Mouse (Mus musculus): ENCODE data around the gene Clip3. TPM values are rescaled to one million over a fixed set of nuclear protein-coding genes. Genes with fewer than 3 reads are reported as not detected.
A peak's percentile ranks its signal among the peaks of the same experiment; 100 is the strongest.

Clip3 gene
- polyA plus RNA-seq, 1 experiment from 2014 or later = 4.3 TPM

DNA sequence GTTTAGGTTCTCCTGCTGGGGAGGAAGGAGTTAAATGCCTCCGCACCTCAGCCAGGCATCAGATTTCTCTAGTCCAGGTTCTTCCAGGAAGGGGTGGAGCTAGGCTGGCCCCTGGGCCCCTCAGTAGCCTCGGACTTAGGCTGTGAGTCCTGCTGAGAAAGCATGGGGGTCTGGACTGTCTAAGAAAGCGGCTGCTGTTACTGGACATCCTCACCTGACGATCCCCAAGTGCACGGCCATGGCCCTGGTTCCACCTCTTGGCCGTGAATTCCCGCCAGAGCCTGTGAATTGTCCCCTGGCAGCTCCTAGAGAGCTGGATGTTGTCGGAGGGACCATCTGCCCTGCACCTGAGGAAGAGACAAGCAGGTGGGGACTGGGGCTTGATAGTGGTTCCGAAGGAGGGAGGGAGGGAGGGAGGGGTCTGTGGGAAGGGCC, 23.2 kb downstream of the Clip3 start, which contains the start of gene Syne4:
Gene Syne4, plus strand, starts transcription at position 87 of the 435 bp plus-strand sequence.
- H3K4me1 ChIP-seq (ENCODE audit: insufficient read depth, low read depth, low read length) = no peaks in the 10 kb centered on the region
- no peaks in the 10 kb centered on the region for H3K27me3 ChIP-seq (replicated peaks; ENCODE audit: insufficient read depth, low read length)
- H3K4me2 ChIP-seq (replicated peaks; ENCODE audit: low read depth, low read length) = peak within 1 kb of the TSS; percentile 22
- TF ChIP-seq CTCF (IDR thresholded peaks at IDR 0.05) (no peak), EP300 (IDR thresholded peaks at IDR 0.05) (no peak)
- peak within 1 kb of the TSS; percentile 14; the same call in 1 of the 2 replicates for H3K4me3 ChIP-seq (ENCODE audit: low read depth, low read length)
- H3K9me3 ChIP-seq (ENCODE audit: low read length) = no peaks in the 10 kb centered on the region
- peak; percentile 44; the same call in 1 of the 2 replicates for ATAC-seq
- H3K27ac ChIP-seq (ENCODE audit: low read length) = no peak within 1 kb of the TSS
- H3K9ac ChIP-seq (replicated peaks; ENCODE audit: low read depth) = no peak within 1 kb of the TSS
- H3K36me3 ChIP-seq (ENCODE audit: insufficient read depth, low read length) = no peaks in the 10 kb centered on the region
- DNase-seq (ENCODE audit: low spot score) = peak; percentile 45
- WGBS = 3% methylated on average over 9 of the region's 9 CpGs

DNA sequence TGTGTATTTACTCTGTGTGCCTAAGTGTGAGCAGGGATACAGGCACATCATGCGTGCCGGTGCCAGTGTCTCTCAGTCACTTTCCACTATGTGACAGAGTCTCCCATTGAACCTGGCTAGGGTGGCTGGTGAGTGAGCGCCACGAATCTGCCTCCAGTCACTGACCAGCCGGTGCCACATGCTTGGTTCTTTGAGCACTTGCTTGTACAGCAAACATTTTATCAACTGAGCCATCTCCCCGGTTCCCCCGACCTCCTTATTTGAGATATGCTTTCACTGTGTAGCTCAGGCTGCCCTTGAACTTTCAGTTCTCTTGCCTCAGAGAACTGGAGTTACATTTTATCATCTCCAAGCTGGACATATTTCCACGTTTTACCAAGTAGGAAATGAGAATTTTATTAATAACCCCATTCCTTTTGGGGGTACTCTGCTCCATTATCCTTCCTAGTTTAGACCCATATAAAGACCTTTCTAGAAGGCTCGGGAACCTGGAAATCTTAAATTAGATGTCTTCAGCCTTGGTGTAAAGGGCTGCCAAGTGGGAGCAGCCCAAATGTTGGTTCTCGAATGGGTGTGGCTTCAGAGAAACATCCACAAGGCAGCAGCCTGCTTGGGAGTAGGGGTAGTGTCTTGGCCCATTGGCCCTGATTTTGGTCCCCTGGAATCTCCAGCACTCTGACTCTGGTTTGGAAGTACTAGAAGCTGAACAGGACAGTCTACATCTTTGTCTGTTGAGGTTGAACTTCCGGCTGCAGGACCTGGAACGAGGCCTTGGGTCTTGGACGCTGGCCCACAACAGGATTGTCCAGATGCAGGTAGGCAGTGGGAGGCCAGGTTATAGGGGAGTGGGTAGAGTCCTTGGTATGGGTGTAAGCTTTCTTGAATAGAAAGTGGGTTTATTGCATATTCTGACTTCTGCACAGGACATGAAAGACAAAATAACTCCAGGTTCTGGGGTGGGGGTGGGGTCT, 24.3 kb downstream of the Clip3 start:
- H3K9ac ChIP-seq (replicated peaks; ENCODE audit: low read depth) = no peak overlapping the region
- H3K36me3 ChIP-seq (ENCODE audit: insufficient read depth, low read length) = no peaks in the 10 kb centered on the region
- H3K9me3 ChIP-seq (ENCODE audit: low read length) = no peaks in the 10 kb centered on the region
- H3K4me2 ChIP-seq (replicated peaks; ENCODE audit: low read depth, low read length) = no peak overlapping the region
- DNase-seq (ENCODE audit: low spot score) = no peak
- ATAC-seq = no peak
- H3K27ac ChIP-seq (ENCODE audit: low read length) = no peak overlapping the region
- no peaks in the 10 kb centered on the region for H3K27me3 ChIP-seq (replicated peaks; ENCODE audit: insufficient read depth, low read length)
- no peaks in the 10 kb centered on the region for H3K4me1 ChIP-seq (ENCODE audit: insufficient read depth, low read depth, low read length)
- TF ChIP-seq CTCF (IDR thresholded peaks at IDR 0.05) (no peak), EP300 (IDR thresholded peaks at IDR 0.05) (no peak)
- H3K4me3 ChIP-seq (ENCODE audit: low read depth, low read length) = no peak overlapping the region
- WGBS = 55% methylated on average over 13 of the region's 13 CpGs

DNA sequence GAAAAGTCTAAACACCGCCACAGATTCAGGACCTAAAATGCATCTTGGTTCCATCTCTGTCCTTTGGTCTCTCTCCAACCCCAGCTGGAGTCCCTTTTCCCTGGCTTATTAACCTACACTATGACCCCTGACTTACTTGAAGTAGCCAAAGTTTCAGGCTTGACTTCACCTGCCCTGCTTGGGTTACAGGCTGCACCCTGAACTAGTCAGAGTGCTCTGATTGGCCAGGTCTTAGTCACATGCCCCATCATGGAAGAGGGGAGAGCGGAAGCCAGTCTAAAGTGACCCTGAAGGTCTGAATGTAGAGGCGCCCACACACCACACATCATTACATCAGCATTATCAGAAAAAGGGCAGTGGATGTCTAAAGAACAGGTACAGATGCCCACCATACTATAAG, 26.6 kb downstream of the Clip3 start:
- ATAC-seq (no peak), DNase-seq (ENCODE audit: low spot score) (no peak)
- no peak for TF ChIP-seq CTCF (IDR thresholded peaks at IDR 0.05)
- no peak for TF ChIP-seq EP300 (IDR thresholded peaks at IDR 0.05)
- Histone ChIP-seq H3K27me3 (replicated peaks; ENCODE audit: insufficient read depth, low read length) (no peaks in the 10 kb centered on the region), H3K4me3 (ENCODE audit: low read depth, low read length) (no peak overlapping the region), H3K4me2 (replicated peaks; ENCODE audit: low read depth, low read length) (no peak overlapping the region), H3K4me1 (ENCODE audit: insufficient read depth, low read depth, low read length) (no peaks in the 10 kb centered on the region), H3K9ac (replicated peaks; ENCODE audit: low read depth) (no peak overlapping the region), H3K36me3 (ENCODE audit: insufficient read depth, low read length) (no peaks in the 10 kb centered on the region), H3K9me3 (ENCODE audit: low read length) (no peaks in the 10 kb centered on the region), H3K27ac (ENCODE audit: low read length) (no peak overlapping the region)
- WGBS = 89% methylated on average over 3 of the region's 3 CpGs

DNA sequence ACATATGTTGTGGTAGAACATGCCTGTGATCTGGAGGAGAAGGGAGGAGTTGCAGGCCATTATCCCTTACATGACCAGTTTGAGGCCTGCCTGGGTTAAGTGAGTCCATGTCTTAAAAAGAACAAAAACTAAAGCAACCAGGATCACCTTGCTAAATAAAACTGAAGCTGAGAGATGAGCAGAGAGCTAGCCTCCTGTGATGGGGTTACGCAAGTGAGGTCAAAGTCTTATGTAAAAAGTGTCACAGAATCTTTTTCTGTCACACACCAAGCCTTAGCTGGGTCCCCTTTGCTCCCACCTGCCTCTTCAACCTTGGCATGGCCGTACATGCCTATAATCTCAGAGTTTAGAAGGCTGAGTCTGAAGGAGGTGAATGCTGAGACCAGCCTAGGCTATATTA, 29.4 kb downstream of the Clip3 start:
- no peaks in the 10 kb centered on the region for H3K4me1 ChIP-seq (ENCODE audit: insufficient read depth, low read depth, low read length)
- H3K4me2 ChIP-seq (replicated peaks; ENCODE audit: low read depth, low read length) = peak overlapping the region; percentile 82
- peak overlapping the region; percentile 63; the same call in 1 of the 2 replicates for H3K4me3 ChIP-seq (ENCODE audit: low read depth, low read length)
- TF ChIP-seq EP300 (IDR thresholded peaks at IDR 0.05) (no peak), CTCF (IDR thresholded peaks at IDR 0.05) (no peak)
- no peaks in the 10 kb centered on the region for H3K27me3 ChIP-seq (replicated peaks; ENCODE audit: insufficient read depth, low read length)
- H3K27ac ChIP-seq (ENCODE audit: low read length) = no peak overlapping the region
- no peaks in the 10 kb centered on the region; the same call in 1 of the 2 replicates for H3K9me3 ChIP-seq (ENCODE audit: low read length)
- H3K36me3 ChIP-seq (ENCODE audit: insufficient read depth, low read length) = no peaks in the 10 kb centered on the region
- no peak for ATAC-seq
- no peak for DNase-seq (ENCODE audit: low spot score)
- 79% methylated on average over 2 of the region's 2 CpGs for WGBS
- no peak overlapping the region for H3K9ac ChIP-seq (replicated peaks; ENCODE audit: low read depth)

DNA sequence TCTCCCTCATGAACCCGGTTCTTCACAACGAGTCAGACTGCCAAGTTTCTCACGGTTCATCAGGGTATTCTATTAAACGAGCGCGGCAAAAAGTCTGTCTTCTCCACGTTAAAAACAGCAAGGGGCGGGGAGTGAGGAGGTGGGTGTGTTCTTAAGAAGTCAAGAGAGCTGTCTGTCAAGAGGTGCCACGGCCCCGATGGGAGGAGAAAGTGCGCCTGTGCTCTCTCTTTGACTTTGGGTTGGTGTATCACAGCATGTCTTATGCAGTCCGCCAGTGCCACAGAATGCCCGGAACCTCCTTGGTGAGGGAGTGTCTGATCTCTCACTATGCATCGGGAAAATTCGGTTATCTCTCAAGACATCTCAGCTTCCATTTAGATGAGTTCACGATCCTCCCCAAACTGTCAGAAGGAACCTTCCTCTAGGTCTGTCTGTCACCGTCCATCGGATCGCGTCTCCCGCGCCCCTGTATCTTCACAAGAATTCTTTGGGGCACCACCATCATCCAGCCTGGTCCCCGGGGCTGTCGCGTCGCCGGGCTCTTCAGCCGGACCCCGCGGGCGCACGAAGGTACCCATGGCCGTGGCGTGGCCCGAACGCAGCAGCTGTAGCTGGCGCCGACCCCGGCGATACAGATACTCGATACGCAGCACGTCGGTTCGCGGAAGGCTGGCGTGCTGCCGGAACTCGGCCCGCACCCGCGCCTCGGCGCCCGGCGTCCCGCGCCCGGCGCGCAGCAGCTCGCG, 30.2 kb downstream of the Clip3 start, which contains the start of gene E130208F15Rik:
Gene E130208F15Rik, plus strand, starts transcription at position 202 of the 746 bp plus-strand sequence.
- Histone ChIP-seq H3K36me3 (ENCODE audit: insufficient read depth, low read length) (no peaks in the 10 kb centered on the region), H3K4me3 (ENCODE audit: low read depth, low read length) (peak within 1 kb of the TSS; percentile 63), H3K27ac (ENCODE audit: low read length) (peak within 1 kb of the TSS; percentile 89), H3K27me3 (replicated peaks; ENCODE audit: insufficient read depth, low read length) (no peaks in the 10 kb centered on the region), H3K4me1 (ENCODE audit: insufficient read depth, low read depth, low read length) (no peaks in the 10 kb centered on the region), H3K4me2 (replicated peaks; ENCODE audit: low read depth, low read length) (peak within 1 kb of the TSS; percentile 82), H3K9me3 (ENCODE audit: low read length) (no peaks in the 10 kb centered on the region; the same call in 1 of the 2 replicates), H3K9ac (replicated peaks; ENCODE audit: low read depth) (peak within 1 kb of the TSS; percentile 69)
- peak; percentile 92 for DNase-seq (ENCODE audit: low spot score)
- ATAC-seq = peak; percentile 64
- TF ChIP-seq CTCF (IDR thresholded peaks at IDR 0.05) = no peak
- TF ChIP-seq EP300 (IDR thresholded peaks at IDR 0.05) = no peak
- WGBS = 2% methylated on average over 63 of the region's 63 CpGs

DNA sequence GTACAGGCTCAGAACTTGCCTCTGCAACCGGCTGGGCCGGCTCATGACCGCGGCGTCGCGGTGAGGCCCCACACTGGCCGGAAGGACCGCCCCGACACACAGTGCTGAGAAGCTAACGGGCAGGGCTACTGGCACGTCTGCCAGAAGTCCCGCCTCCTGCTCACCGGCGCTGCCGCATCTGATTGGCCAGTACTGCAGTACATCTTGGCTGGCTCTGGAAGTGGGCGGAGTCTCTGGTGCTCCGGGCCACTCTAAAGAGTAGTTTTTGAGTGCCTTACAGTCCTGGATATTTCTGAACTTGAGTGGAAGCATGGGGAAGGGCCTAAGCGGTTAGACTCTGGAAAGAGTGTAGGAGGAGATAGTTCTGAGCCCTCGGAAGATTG, 30.7 kb downstream of the Clip3 start:
- peak; percentile 99 for ATAC-seq
- no peak for TF ChIP-seq CTCF (IDR thresholded peaks at IDR 0.05)
- no peak for TF ChIP-seq EP300 (IDR thresholded peaks at IDR 0.05)
- no peaks in the 10 kb centered on the region for H3K36me3 ChIP-seq (ENCODE audit: insufficient read depth, low read length)
- H3K4me1 ChIP-seq (ENCODE audit: insufficient read depth, low read depth, low read length) = no peaks in the 10 kb centered on the region
- H3K4me2 ChIP-seq (replicated peaks; ENCODE audit: low read depth, low read length) = peak overlapping the region; percentile 82
- peak overlapping the region; percentile 63 for H3K4me3 ChIP-seq (ENCODE audit: low read depth, low read length)
- 3% methylated on average over 20 of the region's 20 CpGs for WGBS
- peak; percentile 100 for DNase-seq (ENCODE audit: low spot score)
- no peaks in the 10 kb centered on the region for H3K27me3 ChIP-seq (replicated peaks; ENCODE audit: insufficient read depth, low read length)
- H3K9me3 ChIP-seq (ENCODE audit: low read length) = no peaks in the 10 kb centered on the region; the same call in 1 of the 2 replicates
- H3K27ac ChIP-seq (ENCODE audit: low read length) = peak overlapping the region; percentile 89
- peak overlapping the region; percentile 69 for H3K9ac ChIP-seq (replicated peaks; ENCODE audit: low read depth)
